Mouse (Mus musculus) embryonic facial prominence, embryonic 10.5 days (tissue): ENCODE data around the gene Qars. TPM values are rescaled to one million over a fixed set of nuclear protein-coding genes. Genes with fewer than 3 reads are reported as not detected.

Experiments
- DNase-seq: peaks from one replicate; pipeline ENCODE4 v3.0.0-alpha.2; 2017; ENCODE audit warnings: low spot score
- H3K27ac ChIP-seq: fragments of 300-500 bp; sonication (generic); replicated peaks from 2 replicates; pipeline ENCODE4 v1.5.1; 2016; ENCODE audit warnings: mild to moderate bottlenecking
- H3K27me3 ChIP-seq: fragments of 300-500 bp; sonication (generic); replicated peaks from 2 replicates; pipeline ENCODE4 v1.6.1; 2016; ENCODE audit warnings: low read depth, mild to moderate bottlenecking; ENCODE audit not compliant: poor library complexity, severe bottlenecking
- H3K36me3 ChIP-seq: fragments of 300-500 bp; sonication (generic); replicated peaks from 2 replicates; pipeline ENCODE4 v1.6.1; 2016; ENCODE audit warnings: mild to moderate bottlenecking, moderate library complexity
- H3K4me1 ChIP-seq: fragments of 300-500 bp; sonication (generic); 2 replicates; pipeline ENCODE4 v1.6.1; 2016
- H3K4me3 ChIP-seq: fragments of 300-500 bp; sonication (generic); 2 replicates; pipeline ENCODE4 v1.5.1; 2016; ENCODE audit warnings: mild to moderate bottlenecking, moderate library complexity
- H3K9me3 ChIP-seq: fragments of 300-500 bp; sonication (generic); 2 replicates; pipeline ENCODE4 v1.6.1; 2016; ENCODE audit warnings: mild to moderate bottlenecking
- WGBS: fragments of 180-500 bp; shearing (Covaris S2); methylation state at CpG from one replicate; pipeline ENCODE4 v1.1.7; 2016; 5-methylcytosine and 5-hydroxymethylcytosine counted together
- polyA plus RNA-seq: library from polyadenylated mRNA; unstranded; fragments of >200 nt; fragmentation: Nextera tagmentation; extraction: Ambion mirVana; gene quantifications from 2 replicates; pipeline ENCODE4 v1.2.1, GENCODE M21; 2016

The Qars gene
- polyA plus RNA-seq, 1 experiment from 2014 or later, result 118 TPM

DNA sequence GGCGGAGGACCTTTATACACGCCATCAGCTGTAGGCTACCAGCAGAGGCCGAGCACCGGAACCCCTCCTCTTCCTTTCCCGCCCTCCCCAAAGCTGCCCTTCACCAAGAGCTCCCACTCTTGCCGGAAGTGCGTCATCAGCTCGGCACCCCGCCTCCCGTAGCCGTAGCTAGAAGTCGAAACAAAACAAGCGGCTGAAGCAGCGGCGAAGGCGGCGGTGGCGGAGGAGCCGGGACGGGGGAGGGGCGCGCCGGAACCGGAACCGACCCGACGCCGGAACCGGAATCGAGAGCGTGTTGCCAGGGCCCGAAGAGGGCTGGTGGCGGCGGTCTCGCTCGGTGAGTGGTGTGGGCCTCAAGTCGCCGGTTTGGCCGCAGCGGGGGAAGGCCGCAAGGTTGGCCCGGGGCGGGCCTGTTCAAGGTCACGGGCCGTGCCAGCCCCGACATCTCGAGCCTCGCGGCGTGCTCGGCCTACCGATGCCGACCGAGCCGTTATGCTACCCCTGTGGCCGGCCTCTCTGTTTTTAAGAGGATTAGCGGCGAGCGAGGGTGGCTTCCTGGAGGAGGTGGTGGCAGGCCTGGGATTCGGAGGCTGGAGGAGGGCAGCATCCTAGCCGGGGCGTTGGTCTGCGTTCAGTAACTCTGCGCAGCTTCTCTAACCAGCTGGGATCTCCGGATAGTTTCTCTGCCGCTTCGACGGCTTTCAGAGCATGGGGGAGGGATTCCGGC lies 16.8 kb upstream of the Qars start, which contains the start of gene Usp19:
Gene Usp19 (plus strand): TSS at position 44 of the 727 bp plus-strand sequence.
- Histone ChIP-seq H3K9me3 (no peaks in the 10 kb centered on the region), H3K4me1 (peaks cover 25% of the 10 kb centered on the region), H3K36me3 (peaks cover 85% of the 10 kb centered on the region), H3K4me3 (peak within 1 kb of the TSS; percentile 76), H3K27ac (peak within 1 kb of the TSS; percentile 88), H3K27me3 (no peaks in the 10 kb centered on the region)
- WGBS, result under 1% methylated on average over 69 of the region's 69 CpGs
- peak; percentile 97 for DNase-seq

DNA sequence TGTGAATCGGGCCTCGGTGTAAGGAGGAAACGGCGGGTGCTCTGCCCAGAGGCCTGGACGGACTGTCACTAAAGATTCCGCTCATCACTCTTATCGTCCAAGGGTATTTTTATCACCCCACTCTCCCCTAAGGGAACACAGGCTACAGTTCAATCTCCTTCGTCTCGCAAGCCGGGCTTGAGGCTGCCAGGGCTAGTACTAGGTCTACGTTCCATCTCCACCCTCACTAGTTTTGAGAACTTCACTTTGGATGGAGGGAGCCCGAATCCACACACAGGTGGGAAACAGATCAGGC lies 16.3 kb upstream of the Qars start:
- Histone ChIP-seq H3K4me3 (peak overlapping the region; percentile 76), H3K4me1 (peaks cover 25% of the 10 kb centered on the region), H3K36me3 (peaks cover 85% of the 10 kb centered on the region), H3K27me3 (no peaks in the 10 kb centered on the region), H3K27ac (peak overlapping the region; percentile 88), H3K9me3 (no peaks in the 10 kb centered on the region)
- 15% methylated on average over 12 of the region's 12 CpGs for WGBS
- no peak for DNase-seq

DNA sequence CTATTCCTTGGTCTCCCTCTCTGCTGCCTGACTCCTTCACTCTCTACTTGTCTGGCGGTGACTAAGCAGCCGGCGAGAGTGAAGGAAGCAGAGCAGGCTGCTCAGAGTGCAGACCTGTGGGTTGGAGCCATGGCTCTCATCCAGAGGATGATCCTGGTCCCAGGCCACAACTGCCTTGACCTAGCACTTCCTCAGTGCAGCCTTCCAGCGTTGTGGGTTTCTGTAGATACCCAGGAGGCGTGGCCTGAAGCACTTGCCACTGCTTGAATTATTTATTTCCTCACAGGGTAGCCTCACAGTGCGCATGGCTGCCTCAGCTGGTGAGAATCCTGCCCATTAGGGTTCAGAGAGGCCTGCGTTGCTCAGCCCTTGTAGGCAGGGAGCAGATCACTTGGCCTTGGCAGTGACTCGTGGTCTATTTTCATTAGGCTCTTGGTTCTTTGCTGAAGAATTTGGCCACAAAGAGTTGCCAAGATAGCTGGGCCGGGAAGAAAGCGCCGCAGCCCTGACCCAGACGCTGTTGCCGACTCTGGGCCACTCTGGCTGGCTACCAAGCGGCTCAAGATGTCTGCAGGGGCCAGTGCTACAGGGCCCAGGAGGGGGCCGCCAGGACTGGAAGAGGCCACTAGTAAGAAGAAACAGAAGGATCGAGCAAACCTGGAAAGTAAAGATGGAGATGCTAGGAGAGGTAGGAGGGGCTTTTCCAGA lies 15.3 kb upstream of the Qars start:
- H3K9me3 ChIP-seq, result no peaks in the 10 kb centered on the region
- H3K4me1 ChIP-seq, result peaks cover 25% of the 10 kb centered on the region
- H3K4me3 ChIP-seq, result peak overlapping the region; percentile 76
- 90% methylated on average over 16 of the region's 16 CpGs for WGBS
- H3K27me3 ChIP-seq, result no peaks in the 10 kb centered on the region
- H3K27ac ChIP-seq, result no peak overlapping the region
- H3K36me3 ChIP-seq, result peaks cover 85% of the 10 kb centered on the region
- no peak for DNase-seq

DNA sequence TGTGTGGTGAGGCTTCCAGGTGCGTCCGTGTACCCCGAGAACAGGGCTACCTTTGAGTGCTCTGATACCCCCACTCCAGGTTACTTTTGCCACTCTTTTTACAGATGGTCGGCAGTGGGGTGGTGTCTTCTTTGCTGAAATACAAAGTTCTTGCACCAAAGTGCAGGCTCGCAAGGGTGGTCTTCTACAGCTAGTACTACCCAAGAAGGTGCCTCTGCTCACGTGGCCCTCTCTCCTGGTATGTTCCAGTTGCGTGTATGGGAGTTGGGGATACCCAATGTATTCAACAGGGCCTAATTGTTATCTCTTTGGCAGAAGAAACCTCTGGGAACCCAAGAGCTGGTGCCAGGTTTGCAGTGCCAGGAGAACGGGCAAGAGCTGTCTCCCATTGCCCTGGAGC lies 14.3 kb upstream of the Qars start:
- H3K27me3 ChIP-seq, result no peaks in the 10 kb centered on the region
- no peak for DNase-seq
- H3K4me3 ChIP-seq, result peak overlapping the region; percentile 6; the same call in 1 of the 2 replicates
- H3K4me1 ChIP-seq, result peaks cover 25% of the 10 kb centered on the region
- H3K36me3 ChIP-seq, result peaks cover 85% of the 10 kb centered on the region
- no peak overlapping the region for H3K27ac ChIP-seq
- H3K9me3 ChIP-seq, result no peaks in the 10 kb centered on the region
- 94% methylated on average over 8 of the region's 8 CpGs for WGBS

DNA sequence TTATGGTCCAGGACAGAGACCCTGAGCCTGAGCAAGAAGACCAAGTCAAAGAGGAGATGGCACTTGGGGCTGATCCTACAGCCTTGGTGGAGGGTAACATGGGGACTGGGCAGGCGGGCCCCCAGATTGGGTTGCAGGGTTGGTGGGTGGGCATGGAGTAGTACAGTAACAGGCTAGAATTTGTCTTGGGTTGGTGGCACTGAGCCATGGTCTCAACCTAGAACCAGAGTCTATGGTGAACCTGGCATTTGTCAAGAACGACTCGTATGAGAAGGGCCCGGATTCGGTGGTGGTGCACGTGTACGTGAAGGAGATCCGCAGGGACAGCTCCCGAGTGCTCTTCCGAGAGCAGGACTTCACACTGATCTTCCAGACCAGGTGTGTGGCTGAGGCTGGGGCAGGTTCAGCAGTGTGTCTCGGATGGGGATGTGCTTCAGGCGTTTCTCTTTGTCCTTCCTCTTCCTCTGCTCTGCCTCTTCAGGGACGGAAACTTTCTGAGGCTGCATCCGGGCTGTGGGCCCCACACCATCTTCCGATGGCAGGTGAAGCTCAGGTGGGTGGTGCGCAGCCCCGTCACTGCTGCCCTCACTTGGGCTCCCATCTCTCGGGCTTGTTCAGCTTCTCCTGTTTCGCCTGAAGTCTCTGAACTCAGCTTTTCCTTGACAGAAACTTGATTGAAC lies 13.2 kb upstream of the Qars start:
- peaks cover 25% of the 10 kb centered on the region for H3K4me1 ChIP-seq
- H3K4me3 ChIP-seq, result no peak overlapping the region
- H3K27ac ChIP-seq, result no peak overlapping the region
- H3K36me3 ChIP-seq, result peaks cover 85% of the 10 kb centered on the region
- no peaks in the 10 kb centered on the region for H3K9me3 ChIP-seq
- 94% methylated on average over 19 of the region's 19 CpGs for WGBS
- no peak for DNase-seq
- H3K27me3 ChIP-seq, result no peaks in the 10 kb centered on the region

DNA sequence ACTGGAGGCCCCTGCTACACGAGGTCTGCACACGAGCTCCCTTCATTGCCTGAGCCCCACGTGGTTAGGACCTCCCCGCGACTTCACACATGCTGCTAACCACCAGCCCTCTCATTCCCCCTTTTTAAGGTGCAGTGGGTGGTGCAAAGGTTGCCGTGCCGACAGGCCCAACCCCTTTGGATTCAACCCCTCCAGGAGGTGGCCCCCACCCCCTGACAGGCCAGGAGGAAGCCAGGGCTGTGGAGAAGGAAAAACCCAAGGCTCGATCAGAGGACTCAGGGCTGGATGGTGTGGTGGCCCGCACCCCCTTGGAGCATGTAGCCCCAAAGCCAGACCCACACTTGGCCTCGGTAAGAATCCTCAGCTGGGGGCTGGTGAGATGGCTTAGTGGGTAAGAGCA lies 12.6 kb upstream of the Qars start:
- Histone ChIP-seq H3K36me3 (peaks cover 85% of the 10 kb centered on the region), H3K27me3 (no peaks in the 10 kb centered on the region), H3K4me3 (no peak overlapping the region), H3K27ac (no peak overlapping the region), H3K4me1 (peaks cover 21% of the 10 kb centered on the region), H3K9me3 (no peaks in the 10 kb centered on the region)
- DNase-seq, result no peak
- WGBS, result 91% methylated on average over 10 of the region's 10 CpGs

DNA sequence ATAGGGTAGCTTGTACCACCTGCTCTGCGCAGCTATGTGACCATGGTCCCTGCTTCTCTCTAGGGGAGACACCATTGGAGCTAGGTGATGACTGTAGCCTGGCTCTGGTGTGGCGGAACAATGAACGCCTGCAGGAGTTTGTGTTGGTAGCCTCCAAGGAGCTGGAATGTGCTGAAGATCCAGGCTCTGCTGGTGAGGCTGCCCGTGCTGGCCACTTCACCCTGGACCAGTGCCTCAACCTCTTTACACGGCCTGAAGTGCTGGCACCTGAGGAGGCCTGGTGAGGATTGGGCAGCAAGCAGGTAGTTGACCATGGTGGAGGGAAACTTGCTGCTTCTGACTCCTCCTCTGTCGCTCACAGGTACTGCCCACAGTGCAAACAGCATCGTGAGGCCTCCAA lies 8.3 kb upstream of the Qars start:
- no peak overlapping the region for H3K27ac ChIP-seq
- 96% methylated on average over 7 of the region's 7 CpGs for WGBS
- H3K9me3 ChIP-seq, result no peaks in the 10 kb centered on the region
- H3K4me1 ChIP-seq, result no peaks in the 10 kb centered on the region
- DNase-seq, result no peak
- H3K36me3 ChIP-seq, result peaks cover 96% of the 10 kb centered on the region
- no peak overlapping the region for H3K4me3 ChIP-seq
- H3K27me3 ChIP-seq, result no peaks in the 10 kb centered on the region

DNA sequence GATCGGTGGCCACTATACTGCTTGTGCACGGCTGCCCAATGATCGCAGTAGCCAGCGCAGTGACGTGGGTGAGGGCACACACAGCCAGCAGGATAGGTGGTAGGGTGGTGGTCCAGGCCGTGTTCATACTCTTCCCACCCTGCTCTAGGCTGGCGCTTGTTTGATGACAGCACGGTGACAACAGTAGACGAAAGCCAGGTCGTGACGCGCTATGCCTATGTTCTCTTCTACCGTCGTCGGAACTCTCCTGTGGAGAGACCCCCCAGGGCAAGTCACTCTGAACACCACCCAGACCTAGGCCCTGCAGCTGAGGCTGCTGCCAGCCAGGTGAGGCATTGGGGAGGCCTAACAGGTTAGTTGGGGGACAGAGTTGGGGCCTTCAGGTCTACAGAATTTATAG lies 7.6 kb upstream of the Qars start:
- WGBS, result 96% methylated on average over 15 of the region's 15 CpGs
- DNase-seq, result no peak
- H3K9me3 ChIP-seq, result no peaks in the 10 kb centered on the region
- H3K36me3 ChIP-seq, result peaks cover 89% of the 10 kb centered on the region
- no peaks in the 10 kb centered on the region for H3K27me3 ChIP-seq
- no peak overlapping the region for H3K4me3 ChIP-seq
- no peaks in the 10 kb centered on the region for H3K4me1 ChIP-seq
- H3K27ac ChIP-seq, result no peak overlapping the region

DNA sequence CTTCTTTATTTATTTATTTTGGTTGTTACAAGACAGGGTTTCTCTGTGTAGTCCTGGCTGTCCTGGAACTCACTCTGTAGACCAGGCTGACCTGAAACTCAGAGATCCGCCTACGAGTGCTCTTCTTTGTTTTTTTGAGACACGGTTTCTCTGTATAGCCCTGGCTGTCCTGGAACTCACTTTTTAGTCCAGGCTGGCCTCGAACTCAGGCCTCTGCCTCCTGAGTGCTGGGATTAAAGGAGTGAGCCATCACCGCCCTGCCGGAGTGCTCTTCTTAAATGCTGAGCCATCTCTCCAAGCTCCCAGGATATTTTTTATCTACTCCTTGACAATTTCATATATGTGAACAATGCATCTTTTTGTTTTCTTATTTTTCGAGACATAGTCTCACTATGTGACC lies 605 bp upstream of the Qars start:
- no peak for DNase-seq
- Histone ChIP-seq H3K27me3 (no peaks in the 10 kb centered on the region), H3K4me3 (peak overlapping the region; percentile 93), H3K9me3 (no peaks in the 10 kb centered on the region), H3K4me1 (peaks cover 19% of the 10 kb centered on the region), H3K36me3 (peaks cover 50% of the 10 kb centered on the region), H3K27ac (no peak overlapping the region)
- 87% methylated on average over 7 of the region's 7 CpGs for WGBS

DNA sequence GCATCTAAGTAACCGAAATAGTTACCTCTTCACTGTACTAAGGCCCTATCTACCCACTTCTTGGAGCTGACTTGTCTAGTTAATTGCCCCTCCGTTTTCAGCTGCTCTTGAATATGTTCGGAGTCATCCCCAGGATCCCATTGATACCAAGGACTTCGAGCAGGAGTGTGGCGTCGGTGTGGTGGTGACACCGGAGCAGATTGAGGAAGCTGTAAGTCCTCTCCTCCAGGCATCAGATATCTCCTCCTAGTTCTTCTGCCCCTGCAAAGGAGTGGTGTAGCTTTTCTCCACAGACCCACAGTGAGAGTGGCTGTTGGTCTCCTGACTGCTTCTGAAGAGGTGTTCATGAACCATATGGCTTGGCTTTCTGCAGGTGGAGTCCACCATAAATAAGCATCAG lies 1.3 kb downstream of the Qars start:
- 87% methylated on average over 7 of the region's 7 CpGs for WGBS
- Histone ChIP-seq H3K27ac (no peak overlapping the region), H3K4me3 (peak overlapping the region; percentile 93), H3K36me3 (peaks cover 50% of the 10 kb centered on the region), H3K4me1 (peaks cover 19% of the 10 kb centered on the region), H3K9me3 (no peaks in the 10 kb centered on the region), H3K27me3 (no peaks in the 10 kb centered on the region)
- DNase-seq, result no peak

DNA sequence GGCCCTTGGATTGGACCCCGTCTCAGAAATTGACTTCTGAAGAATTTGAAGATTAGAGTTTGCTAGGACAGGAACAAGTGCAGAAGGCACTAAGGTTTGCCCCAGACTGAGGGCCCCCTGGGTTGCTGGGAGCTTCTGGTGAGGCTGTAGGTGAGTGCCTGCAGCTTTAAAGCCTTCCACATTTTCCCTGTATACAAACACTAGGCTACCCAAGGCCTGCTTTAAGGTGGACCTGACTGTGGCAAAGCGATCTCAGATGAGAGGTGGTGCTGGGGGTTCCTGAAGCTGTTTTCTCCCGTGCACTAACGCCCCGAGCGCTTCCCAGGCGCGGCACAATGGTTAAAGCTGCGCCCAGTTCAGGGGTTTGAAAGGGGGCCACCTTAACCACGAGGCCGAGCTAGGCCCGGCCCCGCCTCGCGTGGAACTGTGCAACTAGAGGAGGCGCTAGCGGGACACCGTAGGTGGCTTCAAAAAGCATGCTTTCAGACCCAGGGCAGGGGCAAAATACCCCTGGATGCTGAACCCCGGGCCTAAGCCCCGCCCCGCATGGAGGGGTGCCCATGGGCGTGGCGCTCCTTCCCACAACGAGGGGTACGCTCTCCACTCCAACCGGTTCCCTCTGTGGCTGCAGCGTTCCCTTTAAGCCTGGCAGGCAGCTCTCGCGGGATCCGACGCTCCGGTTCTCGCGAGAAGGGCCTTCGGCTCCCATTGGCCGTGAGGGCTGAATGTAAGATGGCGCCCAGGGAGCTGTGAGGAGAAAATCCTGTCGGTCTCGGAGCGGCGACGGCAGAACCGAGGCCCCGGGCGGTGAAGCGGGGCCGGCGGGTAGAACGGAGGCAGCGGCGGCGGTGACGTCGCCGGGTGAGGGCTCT lies 9.1 kb downstream of the Qars start, which contains the start of gene Qrich1:
Gene Qrich1 (plus strand): TSS at position 427 of the 872 bp plus-strand sequence.
- WGBS, result 1% methylated on average over 55 of the region's 55 CpGs
- H3K27me3 ChIP-seq, result no peaks in the 10 kb centered on the region
- peaks cover 30% of the 10 kb centered on the region for H3K4me1 ChIP-seq
- H3K9me3 ChIP-seq, result no peaks in the 10 kb centered on the region
- H3K27ac ChIP-seq, result peak within 1 kb of the TSS; percentile 97
- H3K4me3 ChIP-seq, result peak within 1 kb of the TSS; percentile 79
- DNase-seq, result peak; percentile 97
- H3K36me3 ChIP-seq, result peaks cover 67% of the 10 kb centered on the region
